Mouse (Mus musculus) olfactory bulb, adult 2 months (tissue): ENCODE results near the gene Theg.

Experiments
- CTCF ChIP-seq: fragments of 200-500 bp; IDR thresholded peaks from 2 replicates; pipeline ENCODE4 v1.5.1; 2012; ENCODE audit warnings: low read depth, mild to moderate bottlenecking, low read length, moderate library complexity; ENCODE audit not compliant: insufficient read depth
- POLR2A ChIP-seq: fragments of 200-500 bp; IDR thresholded peaks from 2 replicates; pipeline ENCODE4 v1.6.1; 2012; ENCODE audit warnings: mild to moderate bottlenecking, low read depth, low read length, moderate library complexity; ENCODE audit not compliant: insufficient read depth

DNA sequence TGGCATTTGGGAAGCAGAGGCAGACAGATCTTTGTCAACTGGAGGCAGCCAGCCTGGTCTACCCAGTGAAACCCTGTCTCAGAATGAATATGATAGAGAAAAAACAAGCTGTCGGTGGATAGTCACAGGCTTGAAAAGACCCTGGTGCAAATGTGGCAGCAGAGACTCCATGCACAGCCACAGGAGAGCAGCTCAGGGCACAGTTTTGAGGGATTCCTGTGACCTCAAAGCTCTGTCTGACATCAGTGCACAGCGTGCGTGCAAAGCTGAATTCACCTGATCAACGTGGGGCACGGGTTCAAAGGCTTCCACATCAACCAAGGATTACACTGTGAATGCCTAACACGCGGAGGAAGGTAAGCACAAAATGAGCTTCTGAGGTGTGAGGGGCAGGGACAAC, 6.8 kb downstream of the Theg start:
- TF ChIP-seq CTCF: no peak
- no peak for TF ChIP-seq POLR2A
